Mouse (Mus musculus): ENCODE data around the gene Sspn.

GRCm38 (mm10) chr6:145957427-145957965, 26.1 kb downstream of the Sspn start:
- TF ChIP-seq POLR2A (IDR thresholded peaks at IDR 0.05; ENCODE audit: extremely low read depth, insufficient read depth, low read length) (no peak), CTCF (IDR thresholded peaks at IDR 0.05; ENCODE audit: extremely low read depth, insufficient read depth, low read length) (no peak)
